Mouse (Mus musculus): ENCODE measurements around the gene Rps8. TPM values are rescaled to one million over a fixed set of nuclear protein-coding genes. Genes with fewer than 3 reads are reported as not detected.

Rps8 gene
- total and polyA plus RNA-seq, 2 experiments from 2014 or later = 439 to 493 TPM

DNA sequence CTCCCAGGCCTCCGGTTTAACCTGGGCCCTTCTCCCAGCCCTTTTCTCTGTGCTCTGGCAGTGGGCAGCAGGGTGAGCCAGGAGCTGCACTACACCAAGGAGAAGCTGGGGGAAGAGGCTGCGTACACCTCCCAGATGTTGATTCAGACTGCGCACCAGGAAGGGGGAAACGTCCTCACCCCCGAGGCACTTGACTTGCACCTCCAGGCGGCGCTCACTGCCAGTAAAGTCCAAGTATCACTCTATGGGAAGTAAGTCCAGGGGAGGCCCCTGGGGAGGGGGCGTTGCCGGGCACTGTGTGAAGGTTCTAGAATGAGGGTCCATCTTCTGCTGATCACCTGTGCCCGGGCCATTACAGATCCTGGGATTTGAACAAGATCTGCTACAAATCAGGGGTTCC lies 51.4 kb downstream of the Rps8 start:
- no peak overlapping the region for H3K4me2 ChIP-seq (ENCODE audit: low read depth, low read length, poor library complexity, severe bottlenecking)
- H3K27me3 ChIP-seq (ENCODE audit: insufficient read depth, low read length) = 0 out of 2 replicates have a peak, but pooled peaks cover 4% of the 10 kb centered on the region
- no peak for TF ChIP-seq CTCF (IDR thresholded peaks at IDR 0.05)
- no peaks in the 10 kb centered on the region for H3K4me1 ChIP-seq (ENCODE audit: insufficient read depth, low read length)
- DNase-seq (ENCODE audit: low spot score) (no peak), ATAC-seq (ENCODE audit: low FRiP score) (no peak)
- H3K4me3 ChIP-seq (ENCODE audit: low read depth, low read length) = no peak overlapping the region
- no peaks in the 10 kb centered on the region for H3K9me3 ChIP-seq (ENCODE audit: low read length)
- no peak overlapping the region for H3K9ac ChIP-seq (replicated peaks; ENCODE audit: low read length, poor library complexity, severe bottlenecking)
- H3K27ac ChIP-seq (ENCODE audit: low read depth, low read length) = no peak overlapping the region
- H3K36me3 ChIP-seq (ENCODE audit: insufficient read depth, low read length) = peaks cover 29% of the 10 kb centered on the region
- 71% methylated on average over 10 of the region's 10 CpGs for whole genome bisulfite sequencing

Small RNA genes within 50 kb of the gene (microRNA-seq; reads per million reads assigned to microRNA genes)
- gene Gm22398 (ENCODE audit: borderline number of aligned reads) = not detected

Other genes starting within 250 kb of the Rps8 start
- gene Urod, start 161.8 kb downstream of the Rps8 start, total RNA-seq (2014; rRNA removed) = 25.5 and 50.0 TPM in 2 replicates
- 36.6 and 36.8 TPM in 2 replicates for gene Urod, start 161.8 kb downstream of the Rps8 start, polyA plus RNA-seq (2015; fragmentation: Nextera tagmentation; extraction: Ambion mirVana)
- 45.5 and 46.5 TPM in 2 replicates for gene Hectd3, start 160.9 kb downstream of the Rps8 start, total RNA-seq (2014; rRNA removed)
- gene Hectd3, start 160.9 kb downstream of the Rps8 start, polyA plus RNA-seq (2015; fragmentation: Nextera tagmentation; extraction: Ambion mirVana) = 20.2 and 22.6 TPM in 2 replicates
- gene Eif2b3, start 136.8 kb downstream of the Rps8 start, total RNA-seq (2014; rRNA removed) = 20.7 and 21.7 TPM in 2 replicates
- 57.5 and 58.4 TPM in 2 replicates for gene Eif2b3, start 136.8 kb downstream of the Rps8 start, polyA plus RNA-seq (2015; fragmentation: Nextera tagmentation; extraction: Ambion mirVana)
- gene Ptch2, start 60.2 kb downstream of the Rps8 start, total RNA-seq (2014; rRNA removed) = 6.8 and 12.2 TPM in 2 replicates
- 3.5 and 3.7 TPM in 2 replicates for gene Ptch2, start 60.2 kb downstream of the Rps8 start, polyA plus RNA-seq (2015; fragmentation: Nextera tagmentation; extraction: Ambion mirVana)
- gene Btbd19, start 30.5 kb downstream of the Rps8 start, total RNA-seq (2014; rRNA removed) = 7.3 and 8.2 TPM in 2 replicates
- gene Btbd19, start 30.5 kb downstream of the Rps8 start, polyA plus RNA-seq (2015; fragmentation: Nextera tagmentation; extraction: Ambion mirVana) = 3.8 and 4.2 TPM in 2 replicates
- 1.3 and 5.8 TPM in 2 replicates for gene Tctex1d4, start 29.4 kb downstream of the Rps8 start, total RNA-seq (2014; rRNA removed)
- 1.2 TPM in 2 replicates for gene Tctex1d4, start 29.4 kb downstream of the Rps8 start, polyA plus RNA-seq (2015; fragmentation: Nextera tagmentation; extraction: Ambion mirVana)
- 20.8 and 28.2 TPM in 2 replicates for gene Plk3, start 22.3 kb downstream of the Rps8 start, total RNA-seq (2014; rRNA removed)
- 26.6 and 26.8 TPM in 2 replicates for gene Plk3, start 22.3 kb downstream of the Rps8 start, polyA plus RNA-seq (2015; fragmentation: Nextera tagmentation; extraction: Ambion mirVana)
- gene Kif2c, start 26.4 kb upstream of the Rps8 start, total RNA-seq (2014; rRNA removed) = 2.9 and 9.8 TPM in 2 replicates
- gene Kif2c, start 26.4 kb upstream of the Rps8 start, polyA plus RNA-seq (2015; fragmentation: Nextera tagmentation; extraction: Ambion mirVana) = 2.3 and 3.3 TPM in 2 replicates
- gene Tmem53, start 95.7 kb upstream of the Rps8 start, total RNA-seq (2014; rRNA removed) = 7.6 and 10.5 TPM in 2 replicates
- gene Tmem53, start 95.7 kb upstream of the Rps8 start, polyA plus RNA-seq (2015; fragmentation: Nextera tagmentation; extraction: Ambion mirVana) = 9.7 and 12.6 TPM in 2 replicates
- 1.8 and 3.1 TPM in 2 replicates for gene Armh1, start 95.9 kb upstream of the Rps8 start, total RNA-seq (2014; rRNA removed)
- gene Armh1, start 95.9 kb upstream of the Rps8 start, polyA plus RNA-seq (2015; fragmentation: Nextera tagmentation; extraction: Ambion mirVana) = 2.5 and 2.6 TPM in 2 replicates